Mouse (Mus musculus): ENCODE results near the gene Ksr1.

DNA sequence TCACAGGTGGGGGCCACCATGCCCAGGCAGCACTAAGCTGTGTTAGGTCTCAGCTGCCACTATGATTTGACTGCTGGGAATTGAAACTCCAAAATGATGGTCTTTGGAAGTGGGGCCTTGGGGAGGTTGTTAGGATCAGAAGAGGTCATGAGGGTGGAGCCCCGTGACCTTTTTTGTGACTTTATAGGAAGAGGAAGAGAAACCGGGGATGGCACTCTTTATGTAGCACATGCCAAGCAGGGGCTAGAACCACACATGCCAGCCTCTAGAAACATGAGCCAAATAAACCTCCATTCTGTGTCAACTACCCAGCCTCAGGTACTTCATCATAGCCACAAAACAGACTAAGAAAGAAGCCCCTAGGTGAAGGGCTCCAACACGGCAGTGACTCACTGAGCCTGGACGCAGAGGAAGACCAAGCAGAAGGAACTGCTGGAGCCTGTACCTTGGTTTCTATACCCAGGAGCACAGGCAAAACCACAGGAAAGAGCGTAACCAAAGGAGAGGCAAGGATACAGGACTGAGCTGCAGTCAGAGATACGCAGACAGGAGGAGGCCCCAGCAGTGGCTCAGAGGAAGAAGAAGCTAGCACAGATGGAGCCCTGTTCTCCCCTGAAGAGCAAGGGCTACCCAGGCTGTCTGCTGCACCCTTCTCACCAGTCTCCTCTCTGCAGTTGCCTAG is 15.0 kb upstream of the Ksr1 start:
- TF ChIP-seq MYOG (IDR thresholded peaks at IDR 0.05; ENCODE audit: control insufficient read depth, extremely low read depth, insufficient read length) (no peak), USF1 (IDR thresholded peaks at IDR 0.05; ENCODE audit: low read depth) (no peak), CTCF (IDR thresholded peaks at IDR 0.05; ENCODE audit: control insufficient read depth, insufficient read depth, insufficient read length) (no peak), MYOD1 (IDR thresholded peaks at IDR 0.05; ENCODE audit: control insufficient read depth, insufficient read length, low read depth) (no peak), MAX (IDR thresholded peaks at IDR 0.05) (no peak), CEBPB (IDR thresholded peaks at IDR 0.05; ENCODE audit: low read depth) (no peak)
